Mouse (Mus musculus): Measurements from ENCODE around the gene Stxbp5. TPM values are rescaled to one million over a fixed set of nuclear protein-coding genes. Genes with fewer than 3 reads are reported as not detected.

Stxbp5 gene
- total RNA-seq, 2 experiments from 2014 or later, result 7.9 to 8.5 TPM

GRCm38 (mm10) chr10:9785651-9786050 is 115.2 kb downstream of the Stxbp5 start:
- intact Hi-C loops (cut with DNase I), result no loop called here

GRCm38 (mm10) chr10:9779864-9780263 is 121.0 kb downstream of the Stxbp5 start:
- intact Hi-C loops (cut with DNase I), result no loop called here
- no peak for DNase-seq

More at GRCm38 (mm10) chr10:9785651-9786050, 115.2 kb downstream of the Stxbp5 start:
- DNase-seq, result no peak

GRCm38 (mm10) chr10:9770261-9770660 is 130.6 kb downstream of the Stxbp5 start:
- DNase-seq, result no peak
- intact Hi-C loops (cut with DNase I), result no loop called here

GRCm38 (mm10) chr10:9763831-9764230 is 137.0 kb downstream of the Stxbp5 start:
- intact Hi-C loops (cut with DNase I), result no loop called here
- no peak for DNase-seq

- DNase-seq, result no peak
- intact Hi-C loops (cut with DNase I), result no loop called here
Measured at GRCm38 (mm10) chr10:9760264-9760663, 140.6 kb downstream of the Stxbp5 start.

GRCm38 (mm10) chr10:9756546-9756945 is 144.3 kb downstream of the Stxbp5 start:
- intact Hi-C loops (cut with DNase I), result loop anchor here (10.0 kb wide), 1 partner anchor 182 kb away; no protein-coding TSS in a partner anchor
- DNase-seq, result no peak

- peak in 1 of 2 experiments; percentile 57 for DNase-seq
- intact Hi-C loops (cut with DNase I), result loop anchor here (10.0 kb wide), 1 partner anchor 180 kb away; no protein-coding TSS in a partner anchor
Measured at GRCm38 (mm10) chr10:9754893-9755541, 145.9 kb downstream of the Stxbp5 start.

- intact Hi-C loops (cut with DNase I), result no loop called here
- DNase-seq, result no peak
Measured at GRCm38 (mm10) chr10:9733861-9734260, 167.0 kb downstream of the Stxbp5 start.

- intact Hi-C loops (cut with DNase I), result no loop called here
Measured at GRCm38 (mm10) chr10:9732065-9732749, 168.7 kb downstream of the Stxbp5 start.

GRCm38 (mm10) chr10:9722519-9723303 is 178.2 kb downstream of the Stxbp5 start:
- no peak for DNase-seq
- intact Hi-C loops (cut with DNase I), result no loop called here

More at GRCm38 (mm10) chr10:9732065-9732749, 168.7 kb downstream of the Stxbp5 start:
- no peak for DNase-seq

- intact Hi-C loops (cut with DNase I), result no loop called here
- no peak for DNase-seq
Measured at GRCm38 (mm10) chr10:9720027-9720426, 180.9 kb downstream of the Stxbp5 start.

- intact Hi-C loops (cut with DNase I), result no loop called here
- no peak for DNase-seq
Measured at GRCm38 (mm10) chr10:9718086-9718485, 182.8 kb downstream of the Stxbp5 start.

Other genes starting within 250 kb of the Stxbp5 start
- gene Samd5, start 225.9 kb downstream of the Stxbp5 start, total RNA-seq (2021), result 1 to 10 TPM; 1.6 to 1.7 TPM